Mouse (Mus musculus) splenic B cell, adult 2 months (primary cell): ENCODE data around the gene Trim44.
A peak's percentile ranks its signal among the peaks of the same experiment; 100 is the strongest.

ENCODE experiments used
- DNase-seq: peaks from one replicate; pipeline ENCODE4 v3.0.0-alpha.2; 2011; ENCODE audit warnings: low read depth, low spot score
- H3K27me3 ChIP-seq: 2 replicates; pipeline ENCODE4 v1.6.1; 2012; ENCODE audit warnings: mild to moderate bottlenecking, low read length, moderate library complexity, mixed read lengths; ENCODE audit not compliant: control insufficient read depth, poor library complexity, insufficient read depth, severe bottlenecking
- H3K36me3 ChIP-seq: 2 replicates; pipeline ENCODE4 v1.6.1; 2012; ENCODE audit warnings: mild to moderate bottlenecking, low read length, moderate library complexity, mixed read lengths; ENCODE audit not compliant: control insufficient read depth, poor library complexity, insufficient read depth, severe bottlenecking

Trim44 gene

GRCm38 (mm10) chr2:102407363-102408184 is at the start of gene Trim44:
Gene Trim44, minus strand, starts transcription at chr2:102407828.
- Histone ChIP-seq H3K36me3 (no peaks in the 10 kb centered on the region), H3K27me3 (no peaks in the 10 kb centered on the region)
- no peak for DNase-seq

GRCm38 (mm10) chr2:102455126-102455525 is 47.5 kb upstream of the Trim44 start:
- no peaks in the 10 kb centered on the region for H3K36me3 ChIP-seq
- no peaks in the 10 kb centered on the region for H3K27me3 ChIP-seq
- DNase-seq, result no peak

DNA sequence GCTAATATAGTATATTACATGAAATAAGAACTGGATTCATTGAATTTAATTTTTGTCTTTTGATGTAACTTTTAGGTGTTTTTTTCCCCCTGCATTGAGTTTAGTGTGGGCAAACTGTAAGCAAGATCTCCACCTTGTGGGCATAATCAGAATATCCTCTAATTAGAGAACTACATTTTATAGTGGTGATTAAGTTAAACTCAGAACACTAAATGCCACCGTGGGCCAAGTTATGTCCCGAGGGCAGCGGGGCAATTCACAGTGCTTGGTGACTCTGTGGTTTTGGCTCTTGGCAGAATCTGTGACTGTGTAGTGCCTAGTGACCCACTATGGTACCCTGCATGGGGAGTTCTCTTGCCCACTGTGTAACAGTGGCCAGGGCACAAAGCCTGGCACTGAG is 45.8 kb upstream of the Trim44 start:
- peak; percentile 70 for DNase-seq
- no peaks in the 10 kb centered on the region for H3K27me3 ChIP-seq

DNA sequence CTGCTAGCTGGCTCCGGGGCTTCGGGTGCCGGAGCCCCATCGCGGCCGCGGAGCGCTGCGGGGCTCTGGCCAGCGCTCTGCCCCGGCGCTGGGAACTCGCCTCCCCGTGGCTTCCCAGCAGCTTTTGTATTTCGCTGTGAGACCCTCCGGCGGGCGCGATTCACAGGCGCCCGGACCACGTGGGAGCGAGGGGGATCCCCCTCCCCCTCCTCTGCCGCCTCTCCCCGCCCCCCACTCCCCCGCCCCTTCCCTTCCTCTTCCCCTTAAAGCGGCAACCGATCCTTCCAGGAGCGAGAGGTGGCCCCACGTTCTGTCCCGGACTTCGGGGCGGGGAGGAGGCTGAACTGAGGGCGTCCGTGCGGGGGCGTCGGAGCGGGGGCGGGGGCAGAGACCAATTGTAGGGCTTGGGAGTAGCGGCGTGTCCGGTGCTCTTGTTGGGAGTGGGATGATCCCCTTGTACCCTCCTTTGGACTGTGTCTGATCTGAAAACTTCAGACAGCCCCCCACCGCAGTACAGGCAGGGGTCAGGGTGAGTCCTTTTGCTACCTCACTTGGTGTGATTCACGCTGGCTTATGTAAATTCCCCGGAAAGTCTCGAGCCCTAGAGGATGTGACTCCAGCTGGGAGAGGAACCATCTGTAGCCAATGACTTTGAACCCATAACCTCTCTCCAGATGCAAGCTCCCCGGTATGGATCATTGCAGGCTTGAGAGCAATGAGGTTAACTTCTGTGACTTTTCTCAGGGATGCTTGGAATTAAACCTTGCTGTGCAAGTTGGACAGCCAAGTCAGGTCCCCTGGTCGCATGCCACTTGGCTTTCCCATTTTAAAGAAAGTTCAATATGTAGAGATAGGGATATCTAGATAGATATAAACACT is 44.3 kb upstream of the Trim44 start, which contains the start of gene Fjx1:
Gene Fjx1, minus strand, starts transcription at position 829 of the 879 bp plus-strand sequence.
- Histone ChIP-seq H3K36me3 (no peaks in the 10 kb centered on the region), H3K27me3 (no peaks in the 10 kb centered on the region)
- peak; percentile 13 for DNase-seq

More for the DNA sequence above, 45.8 kb upstream of the Trim44 start:
- H3K36me3 ChIP-seq, result no peaks in the 10 kb centered on the region

DNA sequence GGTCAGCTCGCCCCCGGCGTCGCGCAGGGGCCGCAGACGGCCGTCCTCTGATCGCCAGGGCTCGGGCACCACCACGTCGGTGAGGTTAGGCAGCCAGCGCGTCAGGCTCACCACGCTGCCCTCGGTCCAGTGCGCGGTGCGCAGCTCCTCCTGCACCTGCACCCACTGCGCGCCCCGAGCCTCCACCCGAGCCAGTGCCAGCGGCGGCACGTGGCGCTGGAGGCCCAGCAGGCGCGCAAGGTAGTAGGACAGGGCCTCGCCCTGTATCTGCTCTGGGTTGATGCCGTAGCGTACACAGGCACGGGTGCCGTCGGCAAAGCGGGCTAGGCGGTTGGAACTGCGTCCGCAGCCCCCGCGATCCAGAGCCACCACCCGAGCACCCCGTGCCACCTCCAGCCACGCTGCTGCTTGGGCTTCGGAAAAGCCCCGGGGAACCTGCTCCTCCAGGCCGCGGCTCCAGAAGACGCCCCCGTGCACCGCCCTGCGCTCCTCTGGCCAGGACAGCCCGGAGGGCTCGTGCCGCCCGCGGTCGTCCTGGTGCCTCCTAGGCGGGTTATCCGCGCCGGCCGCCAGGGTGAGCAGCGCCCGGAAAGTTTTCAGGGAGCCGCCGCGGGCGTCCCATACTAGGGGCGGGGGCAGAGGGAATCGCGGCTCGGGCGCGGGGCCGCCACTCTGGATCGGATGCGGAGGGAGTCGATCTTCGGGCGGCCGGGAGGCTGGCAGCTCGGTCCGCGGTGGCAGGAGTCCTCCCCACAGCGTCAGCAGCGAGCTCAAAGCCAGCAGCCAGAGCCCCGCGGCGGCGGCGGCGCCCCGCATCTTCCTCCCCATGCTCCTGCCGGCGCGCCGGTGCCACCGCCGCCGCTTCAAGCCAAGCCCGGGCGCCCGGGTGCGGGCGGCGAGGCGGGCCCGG is 43.4 kb upstream of the Trim44 start:
- Histone ChIP-seq H3K27me3 (no peaks in the 10 kb centered on the region), H3K36me3 (no peaks in the 10 kb centered on the region)
- peak; percentile 34 for DNase-seq

- H3K27me3 ChIP-seq, result no peaks in the 10 kb centered on the region
- peak; percentile 29 for DNase-seq
- H3K36me3 ChIP-seq, result no peaks in the 10 kb centered on the region
These were observed 42.7 kb upstream of the Trim44 start for GRCm38 (mm10) chr2:102450248-102450760.

DNA sequence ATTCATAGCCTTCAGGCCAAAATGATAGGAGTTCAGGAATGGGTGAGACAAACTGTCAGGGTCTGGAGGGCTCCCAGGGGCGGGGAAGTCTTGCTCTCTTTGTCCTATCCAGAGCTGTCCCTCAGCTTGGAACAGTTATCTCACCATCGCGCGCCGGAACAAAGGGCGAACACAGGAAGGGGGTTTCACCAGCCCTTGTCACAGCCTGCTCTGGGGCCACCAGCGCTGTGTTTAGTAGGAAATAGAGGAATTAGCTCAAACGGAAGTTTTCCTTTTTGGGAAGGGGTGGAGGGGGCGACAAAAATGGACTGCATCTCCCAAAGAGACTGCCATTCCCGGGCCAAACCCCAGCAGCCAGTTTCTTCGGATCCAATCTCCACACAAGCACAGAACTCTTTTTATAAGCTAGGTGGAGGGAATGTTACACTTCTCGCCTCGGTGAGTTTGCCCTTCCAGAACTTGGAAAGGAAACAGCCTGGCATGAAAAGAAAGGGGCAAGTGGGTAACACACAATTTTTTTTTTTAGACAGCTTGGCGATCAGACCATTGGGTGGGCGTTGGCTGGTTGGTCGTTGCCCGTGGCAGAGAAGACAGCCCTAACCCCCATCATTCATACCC is 42.1 kb upstream of the Trim44 start:
- DNase-seq, result no peak
- Histone ChIP-seq H3K27me3 (no peaks in the 10 kb centered on the region), H3K36me3 (no peaks in the 10 kb centered on the region)

DNA sequence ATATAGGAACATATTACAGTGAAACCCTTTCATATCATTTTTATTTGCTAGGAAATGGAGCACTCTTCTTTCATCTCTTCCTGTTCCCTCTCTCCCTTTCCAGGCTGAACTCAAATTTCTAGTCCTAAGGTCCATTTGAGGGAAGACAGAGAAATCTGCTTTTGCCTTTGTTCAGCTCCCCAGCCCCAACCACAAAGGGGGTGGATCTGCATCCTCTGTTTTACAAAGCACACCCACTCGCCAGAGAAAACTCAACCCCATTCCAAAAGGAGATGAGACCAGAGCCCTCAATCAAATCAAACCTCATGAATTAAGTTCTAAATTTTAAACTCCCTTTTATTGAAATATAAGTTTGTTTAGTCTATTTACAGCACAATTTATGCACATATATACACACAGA is 41.4 kb upstream of the Trim44 start:
- DNase-seq, result no peak
- Histone ChIP-seq H3K36me3 (no peaks in the 10 kb centered on the region), H3K27me3 (no peaks in the 10 kb centered on the region)

GRCm38 (mm10) chr2:102447831-102448230 is 40.2 kb upstream of the Trim44 start:
- Histone ChIP-seq H3K27me3 (no peaks in the 10 kb centered on the region), H3K36me3 (no peaks in the 10 kb centered on the region)
- no peak for DNase-seq

- no peak for DNase-seq
- Histone ChIP-seq H3K27me3 (no peaks in the 10 kb centered on the region), H3K36me3 (no peaks in the 10 kb centered on the region)
These were observed 39.2 kb upstream of the Trim44 start for GRCm38 (mm10) chr2:102446851-102447250.

- Histone ChIP-seq H3K36me3 (no peaks in the 10 kb centered on the region), H3K27me3 (no peaks in the 10 kb centered on the region)
- DNase-seq, result no peak
These were observed 29.9 kb upstream of the Trim44 start for GRCm38 (mm10) chr2:102437357-102438030.

GRCm38 (mm10) chr2:102433879-102434278 is 26.3 kb upstream of the Trim44 start:
- DNase-seq, result no peak
- H3K36me3 ChIP-seq, result no peaks in the 10 kb centered on the region
- H3K27me3 ChIP-seq, result no peaks in the 10 kb centered on the region

GRCm38 (mm10) chr2:102431084-102431483 is 23.5 kb upstream of the Trim44 start:
- Histone ChIP-seq H3K27me3 (no peaks in the 10 kb centered on the region), H3K36me3 (no peaks in the 10 kb centered on the region)
- DNase-seq, result no peak
